Mouse (Mus musculus): ENCODE measurements at regions not wholly inside any gene's neighbourhood (a gene's known extent, or its start where the extent isn't known, plus 50 kb on each side); places are given as distances from the start of the nearest gene placed in this dataset.

GRCm38 (mm10) chr14:31891500-31892185 lies 61.2 kb upstream of the Ankrd28 start:
- DNase-seq (ENCODE audit: low spot score in 2 of 2), result no peak

DNA sequence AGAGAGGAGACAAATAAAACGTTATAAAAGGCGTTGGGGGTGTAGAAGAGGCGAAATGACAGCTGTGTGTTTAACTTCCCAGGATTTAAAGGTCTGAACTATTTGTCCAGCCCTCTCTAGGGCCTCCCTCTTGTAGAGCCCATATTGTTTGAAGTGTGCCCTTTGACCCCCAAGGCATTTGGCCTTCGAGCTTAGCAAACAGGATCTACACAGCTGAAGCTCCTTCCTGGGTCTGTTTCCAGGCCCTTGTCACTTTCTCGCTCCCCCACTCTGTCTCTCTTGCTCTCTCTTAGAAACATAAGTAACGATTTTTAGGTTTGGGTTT lies 61.7 kb upstream of the Ankrd28 start:
- no peak for DNase-seq (ENCODE audit: low spot score in 2 of 2)

DNA sequence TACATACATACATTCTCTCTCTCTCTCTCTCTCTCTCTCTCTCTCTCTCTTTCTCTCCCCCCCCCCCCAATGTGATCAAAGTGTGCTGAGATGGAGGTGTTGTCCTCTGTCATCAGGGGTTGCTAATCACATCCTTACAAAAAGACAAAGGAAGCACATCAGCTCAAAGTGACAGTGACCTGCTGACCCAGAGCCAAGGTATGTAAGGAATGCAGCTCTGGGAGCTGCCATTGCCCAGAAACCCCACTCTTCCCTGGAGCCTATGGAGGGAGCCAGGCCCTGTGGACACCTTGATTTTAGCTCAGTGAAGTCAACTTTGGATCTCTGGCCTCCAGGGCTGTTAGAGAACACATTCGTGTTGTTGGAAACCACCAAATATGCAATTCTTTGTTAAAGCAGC lies 66.0 kb upstream of the Ankrd28 start:
- DNase-seq (ENCODE audit: low spot score in 2 of 2), result no peak

DNA sequence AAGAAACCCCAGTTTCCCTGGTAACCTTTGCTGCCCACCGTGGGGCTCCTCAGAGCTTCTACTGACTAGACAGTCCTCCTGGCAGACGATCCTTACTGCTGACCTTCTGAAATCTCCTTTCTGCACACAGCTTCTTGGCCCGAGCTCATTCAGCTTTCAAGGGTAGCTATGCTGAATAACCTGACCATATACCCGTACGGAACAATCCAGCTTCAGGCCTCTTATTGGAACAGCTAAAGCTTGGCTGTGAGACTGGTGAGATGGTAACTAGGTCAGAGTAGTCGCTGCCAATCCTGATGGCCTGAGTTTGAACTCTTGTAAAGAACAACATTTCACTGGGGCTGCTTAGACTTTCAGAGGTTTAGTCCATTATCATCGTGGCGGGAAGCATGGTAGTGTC lies 69.1 kb upstream of the Ankrd28 start:
- DNase-seq (ENCODE audit: low spot score in 2 of 2), result no peak

DNA sequence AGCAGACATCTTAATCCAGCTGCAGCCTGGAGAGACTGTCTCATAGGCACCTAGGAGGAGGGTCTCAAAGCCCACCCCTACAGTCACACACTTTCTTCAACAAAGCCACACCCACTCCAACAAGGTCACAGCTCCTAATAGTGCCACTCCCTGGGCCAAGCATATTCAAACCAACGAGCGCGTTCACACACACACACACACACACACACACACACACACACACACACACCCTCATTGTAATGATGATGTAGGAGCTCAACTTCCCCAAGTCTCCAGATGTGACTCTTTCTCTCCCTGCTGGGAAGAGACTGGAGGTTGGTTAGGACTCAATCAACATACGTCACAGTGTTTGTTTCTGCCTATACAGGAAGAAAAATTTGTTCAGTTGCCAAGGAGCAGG lies 69.5 kb upstream of the Ankrd28 start:
- DNase-seq (ENCODE audit: low spot score in 2 of 2), result no peak

DNA sequence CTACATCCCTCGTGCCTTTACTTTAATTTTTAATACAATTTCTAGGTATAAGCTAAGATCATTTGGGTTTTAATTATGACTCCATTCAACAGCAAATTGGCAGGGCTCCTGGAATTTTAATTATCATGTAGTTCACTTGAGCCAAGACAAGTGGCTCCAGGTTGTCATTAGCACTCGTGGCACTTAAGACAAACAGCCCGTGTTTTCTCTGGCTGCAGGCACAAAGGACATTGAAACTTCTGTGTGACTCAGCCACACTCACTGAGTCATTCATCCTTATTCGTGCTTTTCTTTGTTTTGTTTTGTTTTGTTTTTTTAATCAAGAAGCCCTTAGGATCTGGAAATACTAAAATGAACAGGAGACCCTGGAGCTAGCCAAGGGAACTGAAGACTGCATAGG lies 71.5 kb upstream of the Ankrd28 start:
- DNase-seq (ENCODE audit: low spot score in 2 of 2), result no peak

- DNase-seq (ENCODE audit: low spot score in 2 of 2), result no peak
Measured at GRCm38 (mm10) chr14:31903664-31904063, 73.2 kb upstream of the Ankrd28 start.

DNA sequence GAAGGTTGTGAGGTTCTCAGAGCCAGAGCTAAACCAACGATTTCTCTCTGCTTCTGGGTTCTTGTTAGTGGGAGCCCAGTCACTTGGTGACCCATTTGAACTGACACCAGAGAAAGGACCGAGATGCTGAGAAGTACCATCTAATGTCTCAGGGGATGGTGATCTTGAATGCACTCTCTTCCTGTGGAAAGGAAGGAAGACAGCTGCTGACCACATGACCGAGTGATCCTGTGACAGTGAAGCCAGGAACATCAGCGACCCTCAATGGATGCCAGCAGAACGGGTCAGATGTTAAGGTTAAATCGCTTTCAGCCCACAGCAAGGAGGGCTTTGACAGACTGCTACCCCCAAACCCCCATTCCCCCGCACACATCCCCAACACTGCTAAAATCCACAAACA lies 78.1 kb upstream of the Ankrd28 start:
- no peak for DNase-seq (ENCODE audit: low spot score in 2 of 2)

DNA sequence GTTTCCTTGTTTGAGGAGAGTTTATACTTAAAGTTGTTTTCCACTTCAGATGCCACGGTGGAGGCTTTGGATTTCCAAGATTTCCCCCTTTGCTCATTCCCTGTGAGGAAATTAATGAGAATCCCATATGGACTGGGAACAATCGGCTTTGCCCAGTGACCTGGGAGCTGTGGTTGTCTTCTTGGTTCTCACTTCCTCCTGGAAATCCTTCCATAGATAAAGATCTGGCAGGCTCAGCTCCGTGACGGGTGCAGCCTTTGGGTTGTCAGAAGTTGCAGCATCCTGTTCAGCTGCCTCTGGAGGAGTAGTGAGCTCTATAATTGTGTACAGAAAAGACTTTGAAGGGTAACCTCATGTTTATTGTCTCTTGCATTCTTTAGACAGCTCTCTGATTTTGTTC lies 78.8 kb upstream of the Ankrd28 start:
- no peak for DNase-seq (ENCODE audit: low spot score in 2 of 2)

- DNase-seq (ENCODE audit: low spot score in 2 of 2), result no peak
Measured at GRCm38 (mm10) chr14:31910809-31911208, 80.4 kb upstream of the Ankrd28 start.

DNA sequence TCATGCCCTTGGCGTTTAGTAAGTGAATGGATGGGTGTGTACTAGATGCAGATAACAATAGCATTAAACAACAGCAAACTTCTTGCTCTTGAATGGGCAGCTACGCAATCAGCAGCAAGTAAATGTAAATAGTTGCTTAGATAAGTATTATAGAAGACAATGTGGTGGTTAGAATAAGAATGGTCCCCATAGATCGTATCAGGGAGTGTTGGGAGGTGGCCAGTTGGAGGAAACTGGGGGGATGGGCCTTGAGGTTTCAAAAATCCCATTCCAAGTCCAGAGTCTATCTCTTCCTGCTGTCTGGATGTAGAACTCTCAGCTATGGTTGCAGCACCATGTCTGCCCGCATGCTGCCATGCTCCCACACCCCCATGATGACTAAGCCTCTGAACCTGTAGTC lies 88.0 kb upstream of the Ankrd28 start:
- no peak for DNase-seq (ENCODE audit: low spot score in 2 of 2)

- DNase-seq (ENCODE audit: low spot score in 2 of 2), result no peak
Measured at GRCm38 (mm10) chr14:31918921-31919320, 88.5 kb upstream of the Ankrd28 start.

- DNase-seq (ENCODE audit: low spot score in 2 of 2), result no peak
Measured at GRCm38 (mm10) chr14:31929161-31929707, 98.8 kb upstream of the Ankrd28 start.

- DNase-seq (ENCODE audit: low spot score in 2 of 2), result no peak
Measured at GRCm38 (mm10) chr14:31930367-31930766, 98.4 kb upstream of the Galnt15 start.

GRCm38 (mm10) chr14:31931971-31932370 lies 96.8 kb upstream of the Galnt15 start:
- DNase-seq (ENCODE audit: low spot score in 2 of 2), result no peak

GRCm38 (mm10) chr14:31933441-31933840 lies 95.3 kb upstream of the Galnt15 start:
- no peak for DNase-seq (ENCODE audit: low spot score in 2 of 2)

GRCm38 (mm10) chr14:31933841-31934271 lies 94.9 kb upstream of the Galnt15 start:
- no peak for DNase-seq (ENCODE audit: low spot score in 2 of 2)

DNA sequence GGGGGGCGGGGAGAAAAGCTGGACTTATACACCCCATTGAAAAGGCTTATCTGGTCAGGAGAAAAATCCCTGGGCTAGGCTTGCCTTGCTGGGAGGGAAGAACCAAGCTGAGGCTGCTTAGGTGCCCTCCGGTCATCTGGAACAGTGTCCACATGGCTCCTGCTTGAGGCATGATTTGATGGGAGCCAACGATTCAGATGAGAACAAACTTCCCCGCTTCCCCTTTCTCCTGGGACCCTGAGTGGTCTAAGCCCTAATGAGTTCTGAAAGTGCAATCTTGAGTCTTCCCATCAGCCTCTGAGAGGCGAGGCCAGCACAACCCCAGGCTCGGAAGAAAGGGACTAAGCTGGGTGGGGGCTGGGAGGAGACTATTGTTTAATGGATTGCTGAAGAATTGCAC lies 94.5 kb upstream of the Galnt15 start:
- no peak for DNase-seq (ENCODE audit: low spot score in 2 of 2)

GRCm38 (mm10) chr14:31934771-31935170 lies 94.0 kb upstream of the Galnt15 start:
- DNase-seq (ENCODE audit: low spot score in 2 of 2), result no peak

DNA sequence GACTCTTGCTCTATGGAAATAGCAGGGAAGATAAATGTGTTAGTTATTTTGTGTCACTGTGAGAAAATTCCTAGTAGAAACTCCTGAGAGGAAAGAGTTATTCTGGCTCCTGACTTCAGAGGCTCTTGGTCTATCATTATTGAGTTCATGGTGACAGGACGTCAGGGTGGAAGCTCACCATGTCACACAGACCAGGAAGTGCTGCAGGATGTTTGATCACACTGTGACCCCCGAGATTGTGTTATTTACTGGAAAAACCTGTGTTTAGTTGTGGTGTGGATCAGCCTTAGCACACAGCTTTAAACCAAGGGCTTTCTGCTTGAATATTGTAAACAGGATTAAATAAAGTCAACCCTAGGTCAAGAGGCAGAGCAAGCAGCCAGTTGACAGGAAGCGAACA lies 93.4 kb upstream of the Galnt15 start:
- DNase-seq (ENCODE audit: low spot score in 2 of 2), result no peak

- no peak for DNase-seq (ENCODE audit: low spot score in 2 of 2)
Measured at GRCm38 (mm10) chr14:31936581-31936980, 92.2 kb upstream of the Galnt15 start.

DNA sequence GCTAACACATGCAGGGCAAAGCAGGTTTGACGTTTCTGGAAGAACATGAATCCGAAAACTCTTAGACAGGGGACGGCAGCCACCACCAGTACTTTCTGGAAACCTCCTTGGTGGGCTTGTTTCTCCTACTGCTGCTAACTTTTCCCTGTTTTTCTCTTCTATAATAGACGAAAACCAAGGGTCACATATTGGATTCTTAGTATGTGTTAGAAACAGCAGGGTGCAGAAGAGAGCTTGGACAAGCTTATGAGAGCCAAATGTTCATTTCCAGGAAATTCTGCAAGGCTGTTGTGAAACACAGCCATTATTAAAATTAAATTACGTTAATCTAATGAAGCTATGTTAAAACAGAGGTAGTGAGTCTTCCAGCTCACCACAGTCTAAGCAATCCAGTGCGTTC lies 87.9 kb upstream of the Galnt15 start:
- no peak for DNase-seq (ENCODE audit: low spot score in 2 of 2)

- DNase-seq (ENCODE audit: low spot score in 2 of 2), result no peak
Measured at GRCm38 (mm10) chr14:31942266-31942960, 86.4 kb upstream of the Galnt15 start.

Measured in spleen, postnatal 14 days (tissue).